Mouse (Mus musculus): ENCODE measurements around the gene Jmjd6.
A peak's percentile ranks its signal among the peaks of the same experiment; 100 is the strongest.
"Not testable (repeated sequence)": the region's sequence is repeated elsewhere in the genome, so short reads cannot be mapped to it uniquely, and the experiment has no call there.

The Jmjd6 gene

DNA sequence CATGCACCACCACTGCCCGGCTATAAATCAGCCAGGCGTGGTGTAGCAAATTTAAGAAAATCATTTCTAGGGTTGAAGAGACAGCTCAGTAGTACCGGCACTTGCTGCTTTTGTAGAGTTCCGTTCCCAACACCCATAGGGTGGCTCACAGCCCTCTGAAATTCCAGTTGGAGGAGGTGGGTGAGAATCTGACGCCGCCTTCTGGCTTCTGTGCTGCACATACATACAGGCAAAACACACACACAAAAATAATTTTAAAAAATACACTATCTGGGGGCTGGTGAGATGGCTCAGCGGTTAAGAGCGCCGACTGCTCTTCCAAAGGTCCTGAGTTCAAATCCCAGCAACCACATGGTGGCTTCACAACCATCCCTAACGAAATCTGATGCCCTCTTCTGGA, 19.4 kb downstream of the Jmjd6 start:
- DNase-seq (ENCODE audit: low read depth) = not testable (repeated sequence)

DNA sequence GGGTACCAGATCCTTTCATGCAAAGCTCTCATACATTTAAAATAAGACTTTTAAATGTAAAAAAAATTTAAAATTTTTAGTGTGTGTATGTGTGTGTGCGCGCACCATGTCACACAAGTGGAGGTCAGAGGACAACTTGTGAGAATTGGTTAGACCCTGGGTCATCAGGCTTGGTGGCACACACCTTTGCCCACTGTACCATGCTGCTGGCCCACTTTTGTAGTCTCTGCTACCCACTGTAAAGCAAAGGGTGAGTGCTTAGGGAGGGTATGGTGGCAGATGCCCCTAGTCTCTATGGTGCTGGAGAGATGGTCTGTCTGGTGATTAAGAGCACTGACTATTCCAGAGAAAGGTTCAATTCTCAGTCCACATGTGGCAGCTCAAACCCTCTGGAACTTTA, 20.0 kb downstream of the Jmjd6 start:
- no peak for DNase-seq (ENCODE audit: low read depth)

DNA sequence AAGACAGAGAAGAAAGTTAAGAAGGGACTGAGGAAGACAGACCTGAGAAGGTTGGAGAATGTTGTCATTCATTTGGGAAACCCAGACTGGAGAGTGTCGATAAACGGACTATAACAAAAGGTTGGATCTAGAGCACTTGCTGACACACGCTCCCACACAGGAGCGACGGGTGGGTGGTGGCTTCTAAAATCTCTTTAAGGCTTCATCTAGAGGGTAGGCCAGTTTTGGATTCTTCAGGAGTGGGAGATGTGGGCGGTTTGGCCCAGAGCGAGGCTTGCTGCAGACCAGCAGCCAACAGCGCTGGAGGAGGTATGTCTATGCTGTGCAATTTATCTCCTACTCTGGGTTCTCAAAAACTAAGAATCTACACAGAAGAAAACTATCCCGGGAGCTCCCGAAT, 20.6 kb downstream of the Jmjd6 start:
- DNase-seq (ENCODE audit: low read depth) = no peak

DNA sequence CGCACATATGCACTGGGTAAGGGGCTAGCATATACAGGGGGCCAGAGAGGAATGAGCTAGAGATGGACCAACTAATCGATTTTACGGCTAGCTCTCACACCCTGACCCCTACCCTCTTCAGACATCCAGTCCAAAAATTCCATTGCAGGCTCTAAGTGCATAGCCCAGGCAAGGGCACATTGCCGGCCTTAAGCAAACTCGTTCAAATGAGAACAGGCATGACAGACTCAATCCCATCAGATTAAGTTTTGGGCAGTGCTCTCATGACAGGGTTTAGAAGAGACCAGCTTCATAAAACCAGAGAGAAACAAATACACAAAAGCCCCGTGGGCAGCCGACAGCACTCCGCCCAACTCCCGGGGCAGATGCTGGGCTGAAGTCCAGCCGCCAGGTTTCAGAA, 21.0 kb downstream of the Jmjd6 start:
- no peak for DNase-seq (ENCODE audit: low read depth)

DNA sequence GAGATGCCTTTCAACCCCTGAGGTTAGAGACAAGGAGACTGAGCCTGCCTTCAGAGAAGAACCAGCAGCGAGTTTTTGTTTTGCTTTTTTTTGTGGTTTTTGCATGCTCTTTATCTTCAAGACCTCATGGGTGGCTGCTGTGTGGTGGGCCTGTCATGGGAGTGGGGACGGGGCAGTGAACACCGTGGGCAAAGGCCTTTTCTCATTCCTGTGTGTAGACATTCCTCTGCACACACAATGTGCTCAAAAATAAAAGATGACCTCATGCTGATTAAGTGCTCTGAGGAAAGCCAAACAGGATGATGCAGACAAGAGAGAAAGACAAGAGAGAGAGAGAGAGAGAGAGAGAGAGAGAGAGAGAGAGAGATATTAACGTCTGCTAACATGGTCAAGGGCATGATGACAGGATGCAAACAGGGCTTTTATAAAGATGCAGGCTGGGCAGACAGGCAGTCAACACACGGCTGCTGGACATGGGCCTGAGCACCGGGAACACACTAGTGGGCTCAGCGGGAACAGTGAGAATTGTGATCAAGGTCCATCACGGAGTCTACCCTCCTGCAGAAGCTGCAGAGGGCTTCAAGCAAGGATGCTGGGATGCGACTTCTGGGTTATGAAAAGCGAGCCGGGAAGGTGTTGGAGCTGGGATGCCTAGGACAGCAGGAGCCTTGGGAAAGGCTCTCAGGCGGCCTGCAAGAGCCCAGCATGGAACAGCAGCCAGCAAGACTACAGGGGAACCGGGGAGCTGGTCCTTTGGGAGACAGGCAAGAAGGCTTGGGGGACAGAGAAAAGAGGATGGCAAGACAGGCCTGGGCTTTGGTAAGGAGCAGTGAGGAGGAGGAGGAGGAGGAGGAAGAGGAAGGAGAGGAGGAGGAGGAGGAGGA, 21.9 kb downstream of the Jmjd6 start:
- DNase-seq (ENCODE audit: low read depth) = no peak

DNA sequence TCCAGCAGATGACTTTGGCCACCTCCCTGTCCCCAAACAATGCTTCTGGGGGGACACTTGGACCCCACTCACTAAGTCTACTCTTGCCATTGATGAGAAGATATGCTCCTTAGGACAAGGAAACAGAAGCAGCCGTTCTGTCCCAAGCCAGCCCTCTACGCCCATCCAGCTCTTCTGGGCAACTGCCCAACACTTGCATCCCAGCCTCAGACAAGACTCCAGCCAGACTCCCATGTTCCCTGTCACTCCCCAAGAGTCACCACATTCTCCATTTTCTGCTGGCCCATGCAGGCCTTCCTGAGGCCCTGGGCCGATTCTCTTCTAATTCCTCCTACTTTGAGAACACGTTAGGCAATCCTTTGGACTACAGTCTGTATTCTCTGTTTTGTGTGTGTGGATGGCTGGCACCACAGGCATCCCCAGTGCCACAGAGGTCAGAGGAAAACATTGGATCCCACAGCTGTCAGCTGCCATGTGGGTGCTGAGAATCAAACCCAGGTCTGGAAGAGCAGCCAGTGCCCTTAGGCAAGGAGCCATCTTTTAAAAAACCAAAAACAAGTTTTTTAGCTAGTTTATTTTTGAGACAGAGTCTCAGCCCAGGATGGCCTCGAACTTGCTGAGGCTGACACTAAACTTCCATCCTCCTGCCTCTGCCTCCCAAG, 23.2 kb downstream of the Jmjd6 start:
- DNase-seq (ENCODE audit: low read depth) = no peak

DNA sequence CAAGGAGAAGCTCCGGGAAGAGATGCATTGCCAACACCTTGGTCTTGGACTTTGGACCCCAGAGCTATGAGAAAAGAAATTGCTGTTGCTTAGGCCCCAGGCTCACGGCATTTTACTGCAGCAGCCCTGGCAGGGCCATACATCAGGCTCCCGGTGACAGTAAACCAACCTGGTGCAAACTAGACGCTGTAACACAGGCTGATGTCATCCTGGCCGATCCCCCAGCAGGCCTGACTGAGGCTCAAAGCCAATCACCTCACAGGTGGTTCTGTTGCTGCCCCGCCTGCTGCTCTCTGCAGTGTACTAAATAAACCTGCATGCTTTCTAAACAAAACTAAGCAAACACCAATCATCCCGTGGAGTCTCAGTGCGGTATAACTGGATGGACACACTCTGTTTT, 24.5 kb downstream of the Jmjd6 start:
- no peak for DNase-seq (ENCODE audit: low read depth)

DNA sequence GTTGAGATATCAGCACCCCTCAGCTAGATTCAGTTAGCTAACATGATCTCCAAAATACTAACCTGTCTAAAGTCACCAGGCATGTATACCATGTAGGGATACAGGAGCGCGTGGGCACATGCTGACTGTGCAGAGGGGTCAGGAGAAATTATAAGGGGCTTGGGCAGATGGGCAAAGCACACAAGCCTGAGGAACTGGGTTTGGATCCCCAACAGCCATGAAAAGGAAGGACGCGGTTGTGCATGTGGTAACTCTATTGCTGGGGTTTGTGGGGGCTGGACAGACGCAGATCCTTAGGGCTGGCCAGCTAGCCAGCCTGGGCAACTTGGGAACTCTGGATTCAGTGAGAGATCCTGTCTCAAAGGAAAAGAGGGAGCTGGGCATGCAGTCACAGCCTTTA, 25.7 kb downstream of the Jmjd6 start:
- DNase-seq (ENCODE audit: low read depth) = no peak

DNA sequence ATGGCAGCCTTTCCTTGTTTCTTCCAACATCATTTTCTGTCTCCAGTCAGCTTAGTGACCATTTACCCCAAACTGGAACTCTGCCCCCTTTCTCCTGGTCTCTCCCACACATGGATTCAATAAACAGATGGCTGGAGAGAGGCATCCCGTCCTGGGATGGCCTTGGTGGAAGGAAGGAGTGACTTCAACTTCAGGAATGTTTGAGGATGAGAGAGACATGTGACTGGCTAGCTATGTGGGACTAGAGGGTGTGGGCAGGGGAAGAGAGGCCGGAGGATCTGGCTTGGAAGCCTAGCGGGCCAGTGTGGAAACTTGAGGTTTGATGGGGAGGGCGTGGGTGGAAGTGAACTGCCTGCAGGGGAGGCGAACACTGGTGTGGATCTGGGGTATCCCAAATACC, 26.5 kb downstream of the Jmjd6 start:
- no peak for DNase-seq (ENCODE audit: low read depth)

DNA sequence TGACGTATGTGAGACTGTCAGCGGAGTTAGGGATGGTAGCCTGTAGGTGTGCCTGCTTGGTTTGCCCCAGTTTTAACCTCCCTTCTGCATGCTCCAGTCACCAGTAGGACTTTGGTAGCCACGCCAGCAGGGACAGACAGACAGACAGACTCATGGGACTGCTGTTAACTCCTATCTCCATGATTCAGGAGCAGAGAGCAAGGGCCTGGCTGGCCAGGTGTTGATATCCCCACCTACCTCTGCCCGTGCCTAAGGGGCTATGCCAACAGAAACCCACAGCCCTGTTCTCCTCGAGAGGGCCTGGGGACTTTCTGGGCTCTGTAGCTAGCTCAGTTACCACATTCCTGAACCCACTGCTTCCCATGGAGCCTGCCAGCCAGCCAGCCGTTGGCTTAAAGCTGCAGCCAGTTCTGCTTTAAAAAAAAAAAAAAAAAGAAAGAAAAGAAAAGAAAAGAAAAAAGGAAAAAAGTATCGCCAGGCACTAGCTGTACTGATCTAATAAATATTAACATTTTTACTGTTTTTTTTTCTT, 28.3 kb downstream of the Jmjd6 start:
- no peak for DNase-seq (ENCODE audit: low read depth)

DNA sequence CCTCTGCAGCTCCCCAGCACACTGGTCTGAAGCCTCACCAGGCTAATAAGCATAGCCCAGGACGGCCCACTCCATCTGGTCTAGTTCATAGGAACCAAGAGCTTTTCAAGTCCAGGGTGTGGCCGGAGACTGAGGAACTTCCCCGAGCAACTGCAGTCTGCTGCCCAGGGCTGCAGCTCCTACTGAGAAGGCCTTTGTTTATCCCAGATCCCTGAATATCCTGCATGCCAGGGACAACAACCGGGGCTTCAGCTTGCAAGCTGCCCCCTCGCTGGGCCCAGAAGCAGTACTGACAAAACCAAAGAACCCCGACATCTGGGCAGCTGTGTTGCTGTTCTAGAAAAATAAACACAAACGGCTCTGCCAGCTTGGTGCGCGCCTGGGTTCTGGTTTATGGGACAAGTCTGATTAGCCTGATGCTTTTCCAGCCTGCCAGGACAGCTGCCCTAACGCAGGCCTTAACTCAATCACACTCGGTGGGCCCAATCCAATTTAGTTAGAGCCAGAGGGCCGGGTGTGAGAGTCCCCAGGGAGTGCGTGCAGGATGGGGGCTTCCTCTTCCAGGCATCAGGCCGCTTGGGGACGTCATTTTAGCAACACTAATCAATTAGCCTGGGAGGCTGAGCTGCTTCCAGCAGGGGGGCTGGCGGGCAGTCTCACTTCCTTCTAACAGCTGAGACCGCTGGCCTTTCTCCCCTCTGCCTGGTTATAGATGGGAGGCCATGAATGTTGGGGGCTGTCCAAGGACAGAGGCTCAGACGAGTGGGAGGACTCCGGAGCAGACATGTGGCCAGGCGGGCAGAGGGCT, 29.0 kb downstream of the Jmjd6 start:
- no peak for DNase-seq (ENCODE audit: low read depth)

DNA sequence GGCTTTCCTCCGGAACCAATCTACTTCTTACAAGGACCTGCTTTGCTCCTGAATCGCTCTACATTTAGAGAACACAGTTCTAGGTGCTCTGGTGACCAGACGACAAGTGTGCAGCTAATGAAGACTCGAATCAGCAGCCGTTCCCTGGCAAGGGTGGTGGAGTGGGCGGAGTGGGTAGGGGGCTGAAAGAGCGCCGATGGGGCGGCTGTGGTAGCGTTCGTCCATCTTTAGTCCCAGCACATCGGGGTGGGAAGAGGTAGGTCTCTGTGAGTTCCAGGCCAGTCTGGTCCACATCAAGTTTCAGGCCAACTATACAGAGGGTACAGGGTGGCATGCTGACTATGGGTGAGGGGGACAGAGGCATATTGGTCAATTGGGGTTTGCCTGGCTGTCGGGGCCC, 29.6 kb downstream of the Jmjd6 start:
- no peak for DNase-seq (ENCODE audit: low read depth)

DNA sequence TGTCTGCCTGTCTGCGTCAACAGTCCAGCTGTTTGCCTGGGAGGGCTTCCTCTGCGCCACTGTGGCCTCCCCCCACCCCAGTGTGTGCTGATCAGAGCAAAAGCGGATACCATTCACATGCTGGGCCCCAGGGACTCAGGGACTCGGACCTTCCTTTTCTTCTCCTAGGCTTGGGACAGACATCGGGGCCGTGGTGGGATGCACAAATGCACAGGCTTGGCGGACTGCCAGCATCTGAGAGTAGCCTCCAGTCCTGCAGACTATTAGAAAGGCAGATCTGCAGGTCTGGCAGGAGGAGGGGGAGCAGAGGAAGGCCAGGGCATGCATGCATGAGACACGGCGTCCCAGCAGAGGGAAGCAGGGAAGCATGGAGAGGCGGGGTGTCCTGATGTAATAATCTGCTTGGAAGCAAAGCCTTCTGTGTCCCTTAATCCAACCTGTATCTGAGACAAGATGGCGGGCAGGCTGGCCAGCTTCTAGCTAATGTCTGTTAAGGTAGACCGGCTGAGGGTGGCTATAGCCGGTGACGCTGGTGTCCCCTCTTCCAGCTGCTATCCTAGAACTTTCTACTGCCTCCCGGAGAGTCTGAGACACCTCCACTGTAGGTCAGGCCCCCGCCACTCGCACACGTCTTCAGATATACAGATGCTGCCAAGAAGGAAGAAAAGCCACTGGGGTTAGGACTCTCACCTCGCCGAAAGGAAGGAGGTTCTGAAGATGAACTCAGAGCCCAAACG, 30.3 kb downstream of the Jmjd6 start:
- no peak for DNase-seq (ENCODE audit: low read depth)

DNA sequence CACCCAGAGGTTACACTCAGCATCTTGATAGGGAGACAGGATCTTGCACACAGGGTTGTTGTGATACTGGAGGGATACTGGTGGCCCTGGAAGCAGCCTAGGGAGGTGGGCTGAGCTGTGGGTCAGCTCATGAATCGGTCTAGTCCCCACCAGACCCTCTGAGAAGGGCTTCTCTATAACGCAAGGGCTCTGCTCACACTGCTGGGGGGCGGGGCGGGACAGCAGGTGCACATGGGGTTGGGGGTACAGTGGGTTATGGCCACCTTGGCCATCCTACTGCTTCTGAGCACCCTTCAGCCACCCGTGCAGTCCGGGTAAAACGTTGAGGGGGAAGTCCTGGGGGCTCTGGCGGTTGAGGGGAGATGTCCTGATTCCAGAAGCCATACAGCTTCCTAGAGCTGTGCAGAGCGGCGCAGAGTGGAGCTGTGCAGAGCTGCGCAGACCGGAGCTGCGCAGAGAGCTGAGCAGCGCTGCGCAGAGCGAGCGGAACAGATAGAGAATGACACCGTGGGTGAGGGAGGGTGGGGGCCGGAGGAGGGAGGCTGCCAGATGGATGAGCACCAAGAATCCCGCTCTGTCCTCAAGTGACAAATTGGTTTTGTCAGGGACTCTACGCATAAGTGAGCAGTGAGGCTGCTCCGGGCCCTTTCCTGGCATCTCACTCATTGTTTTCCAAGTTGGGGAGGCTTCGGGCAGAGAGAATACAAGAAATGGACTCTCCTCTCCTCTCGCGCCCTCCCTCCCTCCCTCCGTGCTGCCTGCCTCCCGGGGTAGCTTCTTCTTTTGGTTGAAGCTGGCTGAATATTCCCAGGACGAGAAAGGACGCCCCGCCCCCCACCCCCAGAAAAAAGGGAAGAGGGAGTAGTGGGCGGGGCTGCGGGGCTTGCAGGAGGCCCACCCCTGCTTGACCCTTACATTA, 32.0 kb downstream of the Jmjd6 start:
- no peak for DNase-seq (ENCODE audit: low read depth)

DNA sequence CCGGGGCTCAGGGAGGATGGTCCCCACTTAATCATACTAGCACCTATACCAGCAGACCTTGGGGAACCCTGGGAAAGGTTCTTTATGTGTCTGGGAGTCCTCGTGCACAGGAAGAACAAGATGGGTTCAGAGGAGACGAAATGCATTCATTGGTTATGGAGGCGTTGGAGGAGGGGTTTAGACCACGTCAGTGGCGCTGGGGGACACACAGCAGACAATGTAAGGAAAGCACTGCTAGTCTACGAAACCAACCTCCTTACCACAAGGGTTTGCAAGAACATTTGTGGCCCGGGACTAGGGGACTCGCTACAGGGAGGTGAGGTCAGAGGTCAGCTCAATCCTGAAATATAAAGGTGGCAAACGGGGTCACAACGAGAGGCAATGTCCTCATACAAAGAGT, 32.7 kb downstream of the Jmjd6 start:
- DNase-seq (ENCODE audit: low read depth) = no peak

DNA sequence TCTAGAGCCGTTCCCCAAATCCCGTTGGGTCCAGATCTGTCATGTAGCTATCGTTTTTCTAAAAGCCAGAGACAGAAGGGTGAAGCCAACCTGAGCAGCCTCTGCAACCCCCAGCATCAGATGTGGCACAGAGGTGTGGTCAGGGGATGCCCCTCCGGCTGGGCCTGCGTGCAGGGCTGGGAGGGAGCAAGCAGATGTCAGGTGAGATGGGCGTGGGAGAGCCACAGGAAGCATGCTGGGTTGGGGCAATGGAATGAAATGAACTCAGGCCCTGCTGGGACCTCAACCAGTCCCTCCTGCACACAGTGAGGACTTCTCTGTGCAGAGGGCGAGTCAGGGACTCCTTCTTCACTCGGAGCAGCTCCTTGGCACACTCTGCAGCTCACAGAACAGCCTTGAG, 33.7 kb downstream of the Jmjd6 start:
- DNase-seq (ENCODE audit: low read depth) = no peak

DNA sequence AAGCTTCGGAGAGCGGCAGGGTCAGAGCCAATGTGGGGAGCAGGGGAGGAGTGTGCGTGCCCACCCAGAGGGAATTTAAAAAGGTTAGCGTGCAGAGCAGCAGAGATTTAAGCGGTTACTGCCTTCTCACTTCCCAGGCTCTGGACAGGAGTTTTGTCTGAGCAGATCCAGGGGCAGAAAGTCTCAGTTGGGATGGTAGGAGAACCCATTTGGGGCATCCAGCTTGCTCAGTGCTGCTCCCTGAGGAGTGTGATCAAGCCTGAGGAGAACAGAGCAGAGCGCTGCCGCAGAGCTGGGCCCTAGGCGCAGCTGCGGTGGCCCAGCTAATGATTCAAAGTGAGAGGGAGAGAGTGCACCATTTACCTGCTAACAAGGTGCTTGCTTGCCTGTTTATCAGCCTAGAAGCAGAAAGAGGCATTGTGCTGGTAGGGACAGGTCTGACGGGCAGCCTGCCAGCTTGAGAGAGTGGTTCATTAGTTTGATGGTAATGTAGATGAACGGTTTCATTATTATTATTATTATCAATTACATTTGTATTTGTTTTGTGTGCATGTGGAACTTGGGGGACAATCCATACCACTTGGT, 34.3 kb downstream of the Jmjd6 start:
- DNase-seq (ENCODE audit: low read depth) = no peak

DNA sequence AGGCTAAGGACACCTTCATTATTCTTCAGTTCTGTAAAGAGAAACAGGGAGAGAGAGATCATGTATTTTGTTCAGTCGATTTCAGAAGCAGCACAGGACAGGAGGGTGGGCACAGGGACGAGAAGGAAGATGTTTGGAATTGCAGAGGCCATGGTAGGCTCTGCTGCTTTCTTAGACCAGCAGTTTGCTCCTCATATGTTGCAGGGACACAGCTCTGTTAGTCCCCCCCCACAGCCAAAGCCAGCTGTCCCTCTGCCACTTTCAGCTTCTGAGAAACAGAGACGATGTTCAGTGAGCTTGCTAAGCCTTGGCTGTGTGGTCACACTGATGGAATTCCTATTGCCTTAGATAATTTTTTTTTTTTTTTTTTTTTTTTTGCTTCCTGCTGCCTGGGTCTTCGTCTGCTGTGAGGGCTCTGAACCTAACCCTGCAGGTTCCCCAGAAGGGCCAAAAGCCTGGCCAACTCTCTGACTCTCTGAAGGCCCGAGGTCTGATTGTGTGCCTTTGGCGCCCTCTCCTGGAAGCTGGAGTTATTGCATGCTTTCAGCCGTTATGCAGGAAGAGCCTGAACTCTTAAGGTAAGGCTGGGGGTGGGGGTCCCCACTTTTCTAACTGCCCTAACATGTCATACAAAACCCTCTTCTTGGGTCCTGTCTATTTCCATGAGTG, 35.2 kb downstream of the Jmjd6 start:
- DNase-seq (ENCODE audit: low read depth) = peak; percentile 84

DNA sequence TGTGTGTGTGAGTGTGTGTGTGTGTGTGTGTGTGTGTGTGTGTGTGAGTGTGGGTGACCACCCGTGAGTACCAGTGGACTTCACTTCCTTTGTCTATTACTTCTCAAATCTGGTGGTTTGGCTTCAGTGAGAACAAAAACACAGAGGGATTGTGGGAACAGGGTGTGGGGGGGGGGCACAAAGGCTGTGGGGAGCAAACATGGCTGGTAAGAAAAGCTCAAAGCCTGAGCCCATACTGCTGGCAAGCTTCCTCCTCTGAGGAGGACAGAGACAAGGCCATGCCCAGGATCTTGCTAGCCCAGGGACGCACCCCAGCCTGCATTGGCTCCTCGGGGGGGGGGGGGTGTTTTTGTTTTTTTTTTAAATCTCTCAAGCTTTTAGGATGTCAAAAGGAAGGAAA, 35.7 kb downstream of the Jmjd6 start:
- no peak for DNase-seq (ENCODE audit: low read depth)

DNA sequence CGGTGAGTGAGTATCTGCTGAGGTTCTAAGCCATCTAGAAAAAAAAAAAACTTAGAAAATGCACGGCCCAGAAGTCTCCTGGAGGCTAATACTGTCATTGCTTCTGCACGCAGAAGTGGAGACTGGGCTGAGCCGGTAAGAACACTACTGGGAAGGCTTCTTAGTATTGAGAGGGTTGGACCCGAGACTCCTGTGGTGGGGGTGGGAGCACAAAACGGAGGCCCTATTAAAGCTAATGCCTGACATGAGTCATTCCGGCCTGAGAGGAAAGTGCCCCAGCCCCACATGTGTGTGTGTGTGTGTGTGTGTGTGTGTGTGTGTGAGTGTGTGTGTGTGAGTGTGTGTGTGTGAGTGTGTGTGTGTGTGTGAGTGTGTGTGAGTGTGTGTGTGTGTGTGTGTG, 36.1 kb downstream of the Jmjd6 start:
- no peak for DNase-seq (ENCODE audit: low read depth)

Measured in c-Kit-positive CD71-negative TER-119-negative erythroid progenitor cells, embryonic 14.5 days (primary cell).